Comparison of ENCODE assay signal across 7 mouse cellular contexts in genomic region chr9:88240740-88241139, GRCm38 (mm10).
DNase-seq lines count a peak whose midpoint lies in the region; ATAC-seq and TF ChIP-seq lines count a peak whose summit lies in the region.

No protein-coding gene starts in this region.

- H3K9ac ChIP-seq in embryonic facial prominence, embryonic 14.5 days (ENCODE audit: low read depth, low read length) = 0 out of 2 replicates have a peak overlapping the region, but pooled peaks have one; percentile 62
- H3K9ac ChIP-seq in heart, adult 2 months (ENCODE audit: low read depth, low read length) = peak overlapping the region; percentile 46
- no peak overlapping the region for H3K9ac ChIP-seq in intestine, embryonic 15.5 days
- no peak overlapping the region for H3K9ac ChIP-seq in midbrain, embryonic 15.5 days

- no peak overlapping the region for H3K27ac ChIP-seq in embryonic facial prominence, embryonic 14.5 days (replicated peaks; ENCODE audit: low read depth, low read length)
- H3K27ac ChIP-seq in heart, adult 2 months = peak overlapping the region; percentile 73
- H3K27ac ChIP-seq in intestine, embryonic 15.5 days = no peak overlapping the region
- H3K27ac ChIP-seq in midbrain, embryonic 15.5 days = no peak overlapping the region

- peak overlapping the region; percentile 41; the same call in 1 of the 2 replicates for H3K4me3 ChIP-seq in embryonic facial prominence, embryonic 14.5 days (ENCODE audit: low read depth, low read length)
- H3K4me3 ChIP-seq in heart, adult 2 months = peak overlapping the region; percentile 45; the same call in 1 of the 2 replicates
- no peak overlapping the region for H3K4me3 ChIP-seq in intestine, embryonic 15.5 days (replicated peaks)
- no peak overlapping the region for H3K4me3 ChIP-seq in midbrain, embryonic 15.5 days

- intact Hi-C loops in heart, adult 2 months (cut with DNase I) = loop anchor here (2.0 to 5.0 kb wide), 3 partner anchors 122 to 307 kb away; partner anchors contain the start of gene Zfp949

- no peaks in the 10 kb centered on the region for H3K27me3 ChIP-seq in embryonic facial prominence, embryonic 14.5 days (replicated peaks; ENCODE audit: control insufficient read depth, insufficient read depth, low read length)
- H3K27me3 ChIP-seq in heart, adult 2 months (ENCODE audit: control insufficient read depth, insufficient read depth, low read length) = no peaks in the 10 kb centered on the region
- no peaks in the 10 kb centered on the region for H3K27me3 ChIP-seq in intestine, embryonic 15.5 days (replicated peaks)
- no peaks in the 10 kb centered on the region for H3K27me3 ChIP-seq in midbrain, embryonic 15.5 days (replicated peaks)

- no peaks in the 10 kb centered on the region for H3K4me1 ChIP-seq in embryonic facial prominence, embryonic 14.5 days (ENCODE audit: control insufficient read depth, insufficient read depth, low read length)
- H3K4me1 ChIP-seq in heart, adult 2 months (ENCODE audit: control insufficient read depth, insufficient read depth, low read length) = peaks cover 1% of the 10 kb centered on the region; the same call in 1 of the 2 replicates
- 0 out of 2 replicates have a peak, but pooled peaks cover 3% of the 10 kb centered on the region for H3K4me1 ChIP-seq in intestine, embryonic 15.5 days (replicated peaks)
- peaks cover 3% of the 10 kb centered on the region for H3K4me1 ChIP-seq in midbrain, embryonic 15.5 days

- TF ChIP-seq POLR2A in heart, adult 2 months (IDR thresholded peaks at IDR 0.05; ENCODE audit: insufficient read depth, low read depth, low read length) = no peak

- 21% methylated on average over 4 of the region's 4 CpGs for WGBS in embryonic facial prominence, embryonic 14.5 days
- WGBS in heart, adult 2 months = 28% methylated on average over 4 of the region's 4 CpGs
- WGBS in intestine, embryonic 15.5 days = 22% methylated on average over 4 of the region's 4 CpGs
- 26% methylated on average over 4 of the region's 4 CpGs for WGBS in midbrain, embryonic 15.5 days

- no peaks in the 10 kb centered on the region for H3K36me3 ChIP-seq in embryonic facial prominence, embryonic 14.5 days (ENCODE audit: control insufficient read depth, insufficient read depth, low read length)
- H3K36me3 ChIP-seq in heart, adult 2 months (ENCODE audit: control insufficient read depth, insufficient read depth, low read length) = no peaks in the 10 kb centered on the region
- H3K36me3 ChIP-seq in intestine, embryonic 15.5 days = no peaks in the 10 kb centered on the region
- no peaks in the 10 kb centered on the region for H3K36me3 ChIP-seq in midbrain, embryonic 15.5 days (replicated peaks)

- TF ChIP-seq CTCF in heart, adult 2 months (IDR thresholded peaks at IDR 0.05) = no peak

- peak overlapping the region; percentile 71 for H3K4me2 ChIP-seq in embryonic facial prominence, embryonic 14.5 days (ENCODE audit: low read depth, low read length)
- peak overlapping the region; percentile 66 for H3K4me2 ChIP-seq in intestine, embryonic 15.5 days (replicated peaks)
- H3K4me2 ChIP-seq in midbrain, embryonic 15.5 days = peak overlapping the region; percentile 45; the same call in 1 of the 2 replicates

- no peaks in the 10 kb centered on the region for H3K9me3 ChIP-seq in embryonic facial prominence, embryonic 14.5 days (ENCODE audit: control insufficient read depth, low read length)
- no peaks in the 10 kb centered on the region for H3K9me3 ChIP-seq in intestine, embryonic 15.5 days
- H3K9me3 ChIP-seq in midbrain, embryonic 15.5 days = no peaks in the 10 kb centered on the region

- TF ChIP-seq EP300 in heart, adult 2 months (IDR thresholded peaks at IDR 0.05; ENCODE audit: insufficient read depth, low read depth, low read length) = no peak

- no peak for ATAC-seq in embryonic facial prominence, embryonic 14.5 days (ENCODE audit: low read depth)
- no peak for ATAC-seq in intestine, embryonic 15.5 days
- peak; percentile 18; the same call in 1 of the 2 replicates for ATAC-seq in midbrain, embryonic 15.5 days (replicated peaks)

- H3K79me2 ChIP-seq in heart, adult 2 months (replicated peaks; ENCODE audit: control insufficient read depth, insufficient read depth, low read length) = no peaks in the 10 kb centered on the region

- no peak for DNase-seq in embryonic facial prominence, embryonic 14.5 days (ENCODE audit: low spot score)
- DNase-seq in heart, adult 2 months = no peak
- DNase-seq in adrenal gland, postnatal 4 days (ENCODE audit: low spot score in 2 of 2) = no peak
- DNase-seq in left cerebral cortex, adult 11 months (ENCODE audit: low spot score) = no peak
- DNase-seq in cerebellum, adult 11 months = no peak

Comparison
In these comparisons a context has a peak if more than half of its experiments do, and no peak if none do; other contexts are left out.
1. H3K4me3 ChIP-seq: peak in embryonic facial prominence, embryonic 14.5 days (single experiment) and heart, adult 2 months (single experiment); none in intestine, embryonic 15.5 days (single experiment) and midbrain, embryonic 15.5 days (single experiment).
2. H3K9ac ChIP-seq: peak in embryonic facial prominence, embryonic 14.5 days (single experiment) and heart, adult 2 months (single experiment); none in intestine, embryonic 15.5 days (single experiment) and midbrain, embryonic 15.5 days (single experiment).
3. Peak in every context shown above with its lines, with median percentiles within 50 percentile points of each other: H3K4me2 ChIP-seq.